Mouse (Mus musculus) liver (tissue): ENCODE measurements around the gene Reg1.
"Not testable (repeated sequence)": the region's sequence is repeated elsewhere in the genome, so short reads cannot be mapped to it uniquely, and the experiment has no call there.

ENCODE experiments used
- DNase-seq: peaks from one replicate; pipeline ENCODE4 v3.0.0-alpha.2; 2020; ENCODE audit warnings: mixed read lengths

Gene Reg1

DNA sequence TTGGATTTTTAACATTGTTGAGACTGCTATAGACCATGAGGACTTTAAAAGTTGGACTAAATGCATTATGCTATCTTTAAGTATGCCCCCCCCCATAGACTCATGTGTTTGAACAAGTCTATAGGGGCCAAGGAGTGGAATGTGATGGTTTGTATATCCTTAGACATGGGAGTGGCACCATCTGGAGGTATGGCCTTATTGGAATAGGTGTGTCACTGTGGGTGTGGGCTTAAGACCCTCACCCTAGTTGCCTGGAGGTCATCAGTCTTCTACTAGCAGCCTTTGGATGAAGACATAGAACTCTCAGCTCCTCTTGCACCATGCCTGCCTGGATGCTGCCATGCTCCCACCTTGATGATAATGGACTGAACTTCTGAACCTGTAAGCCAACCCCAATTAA, at the start of gene Reg1:
Reg1 (plus strand) TSS at position 301 of the 400 bp plus-strand sequence.
- DNase-seq = not testable (repeated sequence)

DNA sequence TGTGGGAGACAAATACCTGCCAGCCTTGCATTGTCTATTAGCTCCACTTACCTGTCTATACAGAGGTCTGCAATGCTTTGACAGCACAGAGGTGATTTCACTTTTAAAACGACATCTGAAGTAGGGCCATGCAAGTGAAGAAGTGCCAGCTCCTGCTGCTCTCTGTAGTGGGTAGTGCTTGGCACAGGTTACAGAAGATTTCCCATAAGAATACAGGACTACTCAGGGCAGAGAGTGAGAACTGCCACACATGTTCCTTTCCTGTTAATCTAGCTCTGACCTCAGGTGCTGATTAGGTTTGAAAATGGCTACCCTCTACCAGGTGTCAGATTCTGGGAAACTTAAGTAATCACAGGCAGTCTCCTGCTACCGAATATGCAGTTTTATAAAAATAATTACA, 43.7 kb upstream of the Reg1 start, which contains the start of gene Reg3d:
Reg3d (minus strand) TSS at position 101 of the 400 bp plus-strand sequence.
- DNase-seq = no peak

DNA sequence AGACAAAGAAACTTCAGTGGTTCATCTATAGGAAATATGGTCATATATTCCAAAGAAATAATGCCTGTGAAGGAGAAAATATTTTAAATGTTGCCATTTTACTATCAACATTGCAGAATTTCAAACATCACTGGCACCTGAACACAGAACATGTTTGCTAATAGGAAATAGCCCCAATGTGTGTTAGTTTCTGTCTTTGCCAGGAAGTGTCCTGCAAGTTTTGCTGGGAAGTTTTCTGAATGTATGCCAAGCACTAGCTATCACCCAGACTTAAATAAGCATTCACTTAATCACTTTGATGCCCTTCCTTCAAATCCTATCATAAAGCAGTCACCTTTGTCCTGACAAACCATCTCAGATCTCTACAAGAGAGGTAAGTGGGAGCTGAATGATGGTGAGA, 42.1 kb upstream of the Reg1 start, which contains the start of gene Reg3a:
Reg3a (plus strand) TSS at position 301 of the 400 bp plus-strand sequence.
- DNase-seq = no peak

DNA sequence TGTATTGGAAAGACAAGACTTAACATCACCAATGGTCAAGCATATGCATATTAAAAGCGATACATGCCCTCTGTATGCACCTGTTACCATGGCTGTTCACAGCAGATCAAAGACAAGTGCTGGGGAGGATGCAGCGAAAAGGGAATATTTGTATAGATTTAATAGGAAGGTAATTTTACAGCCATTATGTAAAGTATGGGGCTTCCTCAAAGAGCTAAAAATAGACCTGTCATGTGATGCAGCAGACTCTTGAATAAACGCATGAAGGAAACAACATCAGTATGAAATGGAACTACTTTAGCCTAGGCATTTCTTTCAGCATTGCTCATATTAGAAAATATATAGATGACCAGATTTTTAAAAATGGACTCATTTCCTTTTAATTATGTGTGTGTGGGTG, 36.9 kb upstream of the Reg1 start:
- no peak for DNase-seq

DNA sequence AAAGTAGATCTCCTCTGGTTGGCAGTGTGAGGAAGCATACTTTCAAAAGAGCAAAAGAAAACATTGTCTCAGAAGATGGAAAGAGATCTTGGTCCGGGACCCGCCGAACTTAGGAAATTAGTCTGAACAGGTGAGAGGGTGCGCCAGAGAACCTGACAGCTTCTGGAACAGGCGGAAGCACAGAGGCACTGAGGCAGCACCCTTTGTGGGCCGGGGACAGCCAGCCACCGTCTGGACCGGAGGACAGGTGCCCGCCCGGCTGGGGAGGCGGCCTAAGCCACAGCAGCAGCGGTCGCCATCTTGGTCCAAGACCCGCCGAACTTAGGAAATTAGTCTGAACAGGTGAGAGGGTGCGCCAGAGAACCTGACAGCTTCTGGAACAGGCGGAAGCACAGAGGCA, 27.2 kb upstream of the Reg1 start, which contains the start of gene Reg2:
Reg2 (plus strand) TSS at position 301 of the 400 bp plus-strand sequence.
- DNase-seq = not testable (repeated sequence)

DNA sequence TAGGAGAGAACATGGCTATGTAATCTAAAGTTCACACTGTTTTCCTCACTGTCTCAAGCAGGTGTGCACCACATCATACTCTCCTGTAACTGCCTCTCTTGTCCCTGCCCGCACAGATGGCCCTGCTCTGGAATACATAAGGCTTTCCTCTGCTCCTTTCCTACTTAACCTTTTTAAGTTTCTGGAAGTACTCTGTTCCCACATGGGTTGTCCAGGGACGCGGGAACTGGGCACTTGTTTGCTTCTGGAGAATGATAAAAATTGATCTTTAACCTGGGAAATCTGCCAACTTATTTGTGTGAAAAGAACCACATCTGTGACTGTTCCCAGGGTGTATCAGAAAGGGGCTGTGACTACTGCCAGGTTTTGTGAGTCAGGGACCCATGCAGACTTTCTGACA, 3.0 kb downstream of the Reg1 start:
- DNase-seq = no peak

DNA sequence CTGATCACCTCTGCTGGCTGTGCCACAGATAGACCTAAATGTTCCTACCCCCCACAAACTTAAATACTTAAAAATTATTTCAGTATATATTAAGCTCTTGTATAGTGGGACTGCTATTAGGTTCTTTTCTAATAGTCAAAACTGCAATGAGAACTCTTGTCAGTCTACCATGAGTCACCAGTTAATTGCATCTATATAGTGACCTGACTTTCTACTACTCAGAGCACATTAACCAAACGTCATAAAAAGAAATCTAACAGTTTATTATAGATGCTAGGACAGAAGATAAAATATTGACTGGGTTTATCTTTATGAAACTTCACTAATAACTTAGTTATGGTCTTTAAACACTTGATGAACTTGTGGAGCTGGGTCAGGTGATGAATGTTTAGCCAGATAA, 24.7 kb downstream of the Reg1 start:
- no peak for DNase-seq

DNA sequence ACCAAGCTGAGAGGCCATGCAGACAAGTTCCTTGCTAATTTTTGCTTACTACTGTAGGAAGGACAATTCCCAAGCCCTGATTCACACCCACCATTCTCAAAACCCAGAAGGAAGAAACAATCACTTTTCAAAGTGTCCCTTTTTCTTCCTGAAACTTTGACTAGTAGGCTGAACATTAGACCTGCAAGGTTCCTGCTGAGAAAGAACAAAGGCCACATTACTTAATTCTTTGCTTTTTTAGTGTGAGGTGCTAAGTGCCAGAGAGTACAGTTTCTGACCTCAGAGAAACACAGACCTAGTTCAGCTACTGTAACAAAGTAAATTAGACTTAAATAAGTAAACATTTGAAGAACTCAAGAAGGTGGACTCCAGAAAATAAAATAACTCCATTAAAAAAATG, 25.9 kb downstream of the Reg1 start:
- DNase-seq = no peak

DNA sequence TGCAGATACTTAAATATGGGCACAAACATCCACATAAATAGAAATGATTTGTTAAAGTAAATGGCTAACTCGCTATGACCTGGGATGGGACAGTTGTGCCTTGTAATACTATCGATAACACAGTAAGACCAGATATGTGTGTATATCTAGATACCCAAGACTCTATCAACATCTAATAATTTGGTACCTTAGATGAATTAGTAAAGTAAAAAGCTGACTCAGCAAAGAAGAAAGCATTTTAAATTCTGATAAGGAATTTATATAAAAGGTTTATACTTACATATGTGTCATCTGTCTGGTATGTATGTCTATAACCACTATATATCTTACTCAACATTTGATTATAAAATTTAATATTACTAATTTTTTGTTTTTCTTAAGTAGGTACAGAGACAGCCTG, 30.3 kb downstream of the Reg1 start:
- no peak for DNase-seq

DNA sequence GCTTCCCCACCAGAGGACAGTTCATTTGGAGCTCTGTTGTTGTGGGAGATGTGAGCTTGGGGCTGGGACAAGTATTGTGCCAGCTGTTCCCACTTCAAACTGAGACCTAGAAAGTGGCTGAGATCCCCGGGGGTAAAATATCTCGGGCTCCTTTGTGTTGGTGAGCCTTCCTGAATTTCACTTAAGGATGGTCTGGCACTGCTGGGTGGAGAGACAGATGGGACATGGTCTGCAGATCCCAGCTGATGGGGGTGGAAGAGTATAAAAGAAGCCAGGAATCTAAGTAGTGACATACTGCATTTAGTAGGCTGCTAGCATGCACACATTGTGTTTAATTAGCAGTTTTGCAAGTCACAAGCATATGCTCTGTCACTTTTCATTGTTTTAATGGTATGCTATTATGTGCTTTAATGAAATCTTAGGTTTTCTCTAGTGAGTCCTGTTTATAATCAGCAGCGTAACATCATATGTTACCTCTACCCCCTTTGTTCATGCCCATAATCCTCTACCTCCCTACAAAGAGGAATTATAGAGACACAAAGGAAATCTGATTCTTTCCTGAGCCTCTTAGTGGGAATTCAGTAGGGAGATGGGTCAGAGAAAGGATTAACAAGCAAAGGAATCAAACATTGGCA, 37.8 kb downstream of the Reg1 start:
- DNase-seq = no peak

DNA sequence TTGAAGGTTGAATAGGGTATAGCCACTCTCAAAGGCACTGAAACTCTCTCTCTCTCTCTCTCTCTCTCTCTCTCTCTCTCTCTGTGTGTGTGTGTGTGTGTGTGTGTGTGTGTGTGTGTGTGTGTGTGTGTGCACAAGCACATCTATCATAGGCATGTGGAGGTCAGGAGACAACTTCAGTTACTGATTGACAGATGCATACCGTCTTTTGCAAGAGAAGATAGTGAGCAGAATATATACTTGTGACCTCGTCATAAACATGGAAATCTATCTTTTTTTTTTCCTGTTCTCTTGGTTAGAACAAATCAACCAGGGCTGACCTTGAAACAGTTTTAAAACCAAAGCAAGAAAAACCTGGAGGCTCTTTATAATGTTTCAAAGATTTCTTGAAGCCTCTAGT, 39.8 kb downstream of the Reg1 start:
- no peak for DNase-seq

DNA sequence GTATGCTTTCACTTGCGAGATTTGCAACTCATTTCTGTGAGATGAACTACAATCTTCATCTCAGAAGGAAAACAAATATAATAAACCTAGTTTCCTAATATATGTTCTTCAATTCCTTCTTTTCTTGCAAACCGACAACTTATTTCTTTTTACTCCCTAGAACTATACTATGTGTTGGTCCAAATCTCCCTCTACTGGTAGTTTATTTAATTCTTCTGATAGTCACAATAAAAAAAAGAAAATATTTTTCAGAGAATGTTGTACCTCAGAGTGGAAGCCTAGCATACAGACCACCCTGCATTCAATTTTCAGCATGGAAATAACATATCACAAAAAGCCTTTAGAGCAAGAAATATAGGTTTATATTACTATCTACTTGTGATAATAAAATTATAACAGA, 40.8 kb downstream of the Reg1 start:
- DNase-seq = no peak

DNA sequence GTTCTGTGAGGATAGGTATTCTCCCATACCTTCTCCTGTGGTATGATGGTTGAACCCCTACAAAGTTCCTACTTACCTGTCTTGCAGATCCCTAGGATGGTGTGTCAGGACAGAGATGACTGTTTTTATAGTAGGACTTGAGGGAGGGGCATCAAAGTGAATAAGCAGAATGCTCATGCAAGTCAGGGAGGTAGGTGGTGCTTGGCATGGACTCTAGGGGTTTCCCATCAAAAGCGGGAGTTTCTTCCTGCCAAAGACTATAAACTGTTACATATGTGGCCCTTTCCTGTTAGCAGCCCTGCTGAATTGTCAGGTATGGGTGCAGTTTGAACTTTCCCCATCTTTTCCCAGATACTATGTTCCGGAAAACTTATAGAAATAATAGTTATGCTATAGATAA, 46.3 kb downstream of the Reg1 start, which contains the start of gene Reg3g:
Reg3g (minus strand) TSS at position 101 of the 400 bp plus-strand sequence.
- no peak for DNase-seq

DNA sequence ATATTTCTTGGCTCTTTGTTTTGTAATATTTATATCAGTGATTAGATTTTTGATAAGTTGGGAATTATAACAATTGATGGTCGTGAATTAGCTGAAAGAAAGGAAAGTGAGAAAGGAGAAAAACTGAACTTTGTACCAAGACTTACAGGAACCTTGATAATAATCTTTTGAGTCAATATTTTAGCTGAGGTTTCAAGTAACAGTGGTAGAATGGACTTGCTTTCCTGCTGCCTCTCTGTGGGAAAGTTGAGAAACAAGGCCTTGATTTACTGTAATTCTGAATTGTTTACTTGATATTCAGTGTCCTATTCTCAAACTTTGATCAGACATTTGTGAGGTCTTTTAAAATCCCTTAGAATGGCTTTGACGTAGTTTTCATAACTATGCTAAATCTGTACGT, 46.8 kb downstream of the Reg1 start:
- no peak for DNase-seq
